Mouse (Mus musculus) cortical plate, adult 2 months (tissue): Measurements from ENCODE around the gene Lsp1. TPM values are rescaled to one million over a fixed set of nuclear protein-coding genes. Genes with fewer than 3 reads are reported as not detected.

Experiments
- H3K27ac ChIP-seq: fragments of 200-500 bp; 2 replicates; pipeline ENCODE4 v1.5.1; 2012; ENCODE audit warnings: low read length, control low read depth, inconsistent platforms; ENCODE audit not compliant: insufficient read depth
- H3K4me1 ChIP-seq: fragments of 200-500 bp; 2 replicates; pipeline ENCODE4 v1.6.1; 2011; ENCODE audit warnings: low read length; ENCODE audit not compliant: control insufficient read depth, insufficient read depth
- H3K4me3 ChIP-seq: fragments of 200-500 bp; 2 replicates; pipeline ENCODE4 v1.5.1; 2011; ENCODE audit warnings: mild to moderate bottlenecking, low read length, control low read depth; ENCODE audit not compliant: insufficient read depth
- CTCF ChIP-seq: fragments of 200-500 bp; IDR thresholded peaks from 2 replicates; pipeline ENCODE4 v1.5.1; 2011; ENCODE audit warnings: mild to moderate bottlenecking, control low read depth, low read length; ENCODE audit not compliant: insufficient read depth; ENCODE audit errors: extremely low read depth
- POLR2A ChIP-seq: fragments of 200-500 bp; IDR thresholded peaks from 2 replicates; pipeline ENCODE4 v1.6.1; 2011; ENCODE audit warnings: mild to moderate bottlenecking, low read length, control low read depth; ENCODE audit not compliant: insufficient read depth; ENCODE audit errors: extremely low read depth
- polyA plus RNA-seq: library from polyadenylated mRNA; depleted of rRNA; stranded (reverse); fragments of >200 nt; gene quantifications from 2 replicates; pipeline ENCODE4 v1.2.3, GENCODE M21; 2012

The Lsp1 gene
- polyA plus RNA-seq, 1 experiment, result 10.2 TPM

DNA sequence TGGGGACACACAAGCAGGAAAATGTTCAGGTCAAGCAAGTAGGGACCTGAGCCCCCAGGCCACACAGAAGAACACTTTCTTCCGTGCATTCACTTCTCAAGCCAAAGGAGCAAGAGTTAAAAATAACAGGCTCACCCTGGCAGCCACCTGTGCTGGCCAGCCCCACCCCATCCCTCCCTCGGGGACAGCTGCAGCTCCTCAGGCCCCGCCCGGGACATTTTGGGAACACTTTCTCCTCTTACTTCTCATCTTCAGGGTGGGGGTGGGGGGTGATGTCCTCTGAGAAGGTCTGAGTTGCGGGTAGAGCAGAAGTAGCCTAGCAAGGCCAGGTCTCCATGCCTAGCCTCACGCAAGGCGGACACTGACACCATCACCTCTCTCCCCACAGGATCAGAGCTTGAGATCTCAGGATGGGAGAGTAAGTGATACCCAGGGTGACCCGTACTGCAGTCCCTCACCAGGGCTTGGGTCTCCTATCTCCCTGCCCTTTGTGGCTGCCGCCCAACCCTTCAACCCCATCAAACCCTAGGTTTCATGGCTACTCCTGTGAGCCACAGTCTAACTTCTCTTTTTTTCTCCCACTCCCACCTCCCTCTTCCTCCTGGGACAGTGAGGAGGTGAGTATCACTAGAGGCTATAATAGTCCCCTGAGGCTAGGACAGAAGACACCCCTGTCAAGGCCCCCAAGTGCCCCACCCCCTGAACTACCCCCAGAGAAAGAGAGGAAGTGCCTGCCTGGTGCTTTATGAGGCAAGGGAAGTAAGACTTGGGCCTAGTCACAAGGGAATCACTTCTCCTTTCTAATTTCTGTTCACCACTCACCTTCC, 18.3 kb upstream of the Lsp1 start:
- H3K27ac ChIP-seq, result no peak overlapping the region
- H3K4me1 ChIP-seq, result no peaks in the 10 kb centered on the region
- TF ChIP-seq CTCF (no peak), POLR2A (no peak)
- H3K4me3 ChIP-seq, result no peak overlapping the region

- no peak for TF ChIP-seq POLR2A
- no peak for TF ChIP-seq CTCF
- Histone ChIP-seq H3K4me3 (no peak overlapping the region), H3K27ac (0 out of 2 replicates have a peak overlapping the region, but pooled peaks have one; percentile 35), H3K4me1 (no peaks in the 10 kb centered on the region)
Measured at GRCm38 (mm10) chr7:142442908-142443420, 17.6 kb upstream of the Lsp1 start.

- Histone ChIP-seq H3K4me3 (no peak overlapping the region), H3K4me1 (no peaks in the 10 kb centered on the region), H3K27ac (no peak overlapping the region)
- TF ChIP-seq CTCF (no peak), POLR2A (no peak)
Measured at GRCm38 (mm10) chr7:142443474-142443873, 17.1 kb upstream of the Lsp1 start.

DNA sequence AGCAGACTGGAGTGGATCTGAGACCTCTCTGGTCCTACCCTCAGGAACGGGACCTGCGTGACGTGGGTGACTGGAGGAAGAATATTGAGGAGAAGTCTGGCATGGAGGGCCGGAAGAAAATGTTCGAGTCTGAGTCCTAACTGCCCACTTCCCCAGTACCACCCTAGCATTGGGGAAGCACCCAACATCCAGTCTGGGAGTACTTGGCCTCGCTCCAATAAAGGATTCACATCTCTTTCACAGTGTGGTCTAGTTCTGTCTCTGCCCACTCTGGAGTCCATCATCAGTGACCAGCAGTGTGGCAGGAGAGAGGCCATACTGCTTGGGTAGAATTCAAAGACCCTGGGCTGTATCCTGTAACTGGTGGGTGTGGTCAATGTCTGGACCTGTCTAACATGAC, 16.4 kb upstream of the Lsp1 start:
- Histone ChIP-seq H3K27ac (no peak overlapping the region), H3K4me1 (no peaks in the 10 kb centered on the region), H3K4me3 (no peak overlapping the region)
- no peak for TF ChIP-seq POLR2A

DNA sequence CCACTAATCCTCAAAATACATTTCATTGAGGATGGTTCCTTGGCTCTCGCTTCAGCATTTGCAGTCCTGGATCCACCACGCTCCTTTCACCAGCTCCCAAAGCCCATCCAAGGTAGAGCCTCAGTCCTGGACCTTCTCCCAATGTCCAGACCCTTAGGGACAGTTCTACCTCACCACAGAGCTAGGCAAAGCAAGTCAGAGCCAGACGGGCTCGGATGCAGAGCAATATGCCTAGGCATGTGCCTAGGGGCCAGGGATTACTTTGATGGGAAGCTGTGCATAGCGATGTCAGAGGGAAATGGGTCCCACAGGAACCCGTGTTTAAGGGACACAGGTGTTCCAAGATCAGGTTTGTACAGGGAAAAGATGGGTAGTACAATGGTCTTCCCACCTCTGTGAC, 15.3 kb upstream of the Lsp1 start:
- no peak overlapping the region for H3K4me3 ChIP-seq
- H3K4me1 ChIP-seq, result no peaks in the 10 kb centered on the region
- TF ChIP-seq CTCF (no peak), POLR2A (no peak)
- H3K27ac ChIP-seq, result no peak overlapping the region

DNA sequence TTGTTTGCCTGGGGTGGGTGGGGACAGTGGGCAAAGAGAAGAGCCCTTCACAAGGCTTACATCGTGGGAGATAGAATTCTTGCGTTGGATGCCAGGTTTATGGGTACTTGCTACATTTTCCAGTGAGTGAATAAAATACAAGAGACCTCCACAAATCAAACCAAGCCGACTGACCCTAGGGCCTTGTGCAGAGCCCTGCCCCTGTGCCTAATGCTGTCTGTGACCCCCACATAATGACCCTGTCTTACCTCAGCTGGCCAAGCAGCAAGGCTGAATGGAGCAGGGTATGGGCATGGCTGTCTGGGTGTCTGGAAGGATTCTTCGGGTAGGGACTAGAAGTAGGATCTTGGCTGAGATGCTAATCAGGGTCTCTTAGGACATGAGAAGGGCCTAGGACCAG, 14.3 kb upstream of the Lsp1 start:
- Histone ChIP-seq H3K4me1 (no peaks in the 10 kb centered on the region), H3K27ac (no peak overlapping the region), H3K4me3 (no peak overlapping the region)
- no peak for TF ChIP-seq POLR2A

DNA sequence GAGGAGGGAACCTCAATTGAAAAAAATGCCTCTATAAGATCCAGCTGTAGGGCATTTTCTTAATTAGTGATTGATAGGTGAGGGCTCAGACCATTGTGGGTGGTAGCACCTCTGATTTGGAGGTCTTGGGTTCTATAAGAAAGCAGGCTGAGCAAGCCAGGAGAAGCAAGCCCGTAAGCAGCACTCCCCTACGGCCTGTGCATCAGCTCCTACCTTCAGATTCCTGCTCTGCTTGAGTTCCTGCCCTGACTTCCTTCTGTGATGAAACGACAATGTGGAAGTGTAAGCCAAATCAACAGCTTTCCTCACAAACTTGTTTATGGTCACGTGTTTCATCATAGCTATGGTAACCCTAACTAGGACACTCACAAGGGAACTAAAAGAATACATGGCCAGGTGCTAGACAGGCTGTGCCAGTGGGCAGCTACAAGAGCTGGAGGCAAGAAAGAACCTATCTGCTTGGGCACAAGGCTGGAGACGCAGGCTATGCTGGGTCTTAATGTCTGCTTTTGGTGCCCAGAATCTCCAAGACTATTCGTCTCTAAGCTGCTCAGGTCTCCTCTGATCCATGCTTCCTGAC, 11.5 kb upstream of the Lsp1 start:
- no peaks in the 10 kb centered on the region for H3K4me1 ChIP-seq
- H3K4me3 ChIP-seq, result no peak overlapping the region
- TF ChIP-seq CTCF (no peak), POLR2A (no peak)
- no peak overlapping the region for H3K27ac ChIP-seq

- H3K4me1 ChIP-seq, result peaks cover 3% of the 10 kb centered on the region; the same call in 1 of the 2 replicates
- H3K4me3 ChIP-seq, result no peak overlapping the region
- TF ChIP-seq CTCF, result no peak
- no peak overlapping the region for H3K27ac ChIP-seq
Measured at GRCm38 (mm10) chr7:142454706-142455105, 5.9 kb upstream of the Lsp1 start.

- H3K27ac ChIP-seq, result no peak overlapping the region
- peaks cover 3% of the 10 kb centered on the region; the same call in 1 of the 2 replicates for H3K4me1 ChIP-seq
- H3K4me3 ChIP-seq, result no peak overlapping the region
- TF ChIP-seq POLR2A (no peak), CTCF (no peak)
Measured at GRCm38 (mm10) chr7:142455251-142455650, 5.4 kb upstream of the Lsp1 start.

GRCm38 (mm10) chr7:142456806-142457205, 3.8 kb upstream of the Lsp1 start:
- Histone ChIP-seq H3K4me3 (no peak overlapping the region), H3K4me1 (peaks cover 3% of the 10 kb centered on the region; the same call in 1 of the 2 replicates), H3K27ac (no peak overlapping the region)
- no peak for TF ChIP-seq POLR2A
- TF ChIP-seq CTCF, result no peak
